Mouse (Mus musculus) urinary bladder, postnatal 36 days (tissue): Measurements from ENCODE around the gene Trhde.
A peak's percentile ranks its signal among the peaks of the same experiment; 100 is the strongest.

Experiments used
- DNase-seq, 2 experiments: peaks; one replicate each; pipeline ENCODE4 v3.0.0; 2022; ENCODE audit warnings: low spot score in 2 of 2, mixed read lengths in 1 of 2

Gene Trhde

GRCm38 (mm10) chr10:114802161-114802651 lies at the start of gene Trhde:
TSS of gene Trhde (minus strand) at chr10:114802307.
- DNase-seq: no peak

GRCm38 (mm10) chr10:114841966-114842365 lies 39.9 kb upstream of the Trhde start:
- DNase-seq: no peak

GRCm38 (mm10) chr10:114841440-114841839 lies 39.3 kb upstream of the Trhde start:
- DNase-seq: no peak

DNA sequence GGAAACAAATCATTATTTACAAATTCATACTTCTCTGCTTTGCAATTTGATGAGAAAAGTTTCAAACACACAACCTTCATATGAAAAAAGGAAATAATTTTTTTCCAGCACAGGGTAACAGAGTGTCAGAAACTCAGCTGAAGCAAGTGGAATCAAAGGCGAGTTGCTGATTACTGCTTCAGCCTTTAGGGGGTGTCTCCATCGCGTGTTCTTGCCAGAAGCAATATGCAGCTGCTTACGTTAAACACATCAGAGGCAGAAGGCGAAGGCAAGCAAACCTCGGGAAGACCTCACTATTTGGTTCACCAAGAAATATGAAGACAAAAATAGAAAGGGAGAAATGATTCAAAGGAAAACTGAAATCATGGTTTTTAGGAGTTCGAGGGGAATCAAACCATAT lies 29.2 kb upstream of the Trhde start:
- DNase-seq: no peak

GRCm38 (mm10) chr10:114808799-114809198 lies 6.7 kb upstream of the Trhde start:
- no peak for DNase-seq

DNA sequence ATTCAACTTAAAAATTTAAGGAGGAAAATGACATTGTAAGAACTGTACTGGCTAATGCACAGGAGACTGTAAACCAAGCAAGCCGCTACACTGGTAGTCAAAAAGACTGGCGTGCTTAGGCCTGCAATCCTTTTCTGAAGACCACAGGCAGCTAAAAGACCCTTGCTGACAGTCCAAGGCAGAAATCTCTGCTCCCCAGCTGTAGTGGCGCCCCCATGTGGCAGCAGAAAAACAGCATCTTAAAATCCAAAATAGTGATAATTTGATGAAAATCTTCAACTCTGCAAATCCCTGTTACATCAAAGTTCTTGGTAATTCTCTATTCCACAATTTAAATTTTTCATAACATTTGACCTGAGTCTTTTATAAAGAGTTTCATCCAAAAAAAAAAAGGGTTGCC lies 3.8 kb upstream of the Trhde start:
- no peak for DNase-seq

- no peak for DNase-seq
These were observed 498 bp downstream of the Trhde start for GRCm38 (mm10) chr10:114801457-114802160.

DNA sequence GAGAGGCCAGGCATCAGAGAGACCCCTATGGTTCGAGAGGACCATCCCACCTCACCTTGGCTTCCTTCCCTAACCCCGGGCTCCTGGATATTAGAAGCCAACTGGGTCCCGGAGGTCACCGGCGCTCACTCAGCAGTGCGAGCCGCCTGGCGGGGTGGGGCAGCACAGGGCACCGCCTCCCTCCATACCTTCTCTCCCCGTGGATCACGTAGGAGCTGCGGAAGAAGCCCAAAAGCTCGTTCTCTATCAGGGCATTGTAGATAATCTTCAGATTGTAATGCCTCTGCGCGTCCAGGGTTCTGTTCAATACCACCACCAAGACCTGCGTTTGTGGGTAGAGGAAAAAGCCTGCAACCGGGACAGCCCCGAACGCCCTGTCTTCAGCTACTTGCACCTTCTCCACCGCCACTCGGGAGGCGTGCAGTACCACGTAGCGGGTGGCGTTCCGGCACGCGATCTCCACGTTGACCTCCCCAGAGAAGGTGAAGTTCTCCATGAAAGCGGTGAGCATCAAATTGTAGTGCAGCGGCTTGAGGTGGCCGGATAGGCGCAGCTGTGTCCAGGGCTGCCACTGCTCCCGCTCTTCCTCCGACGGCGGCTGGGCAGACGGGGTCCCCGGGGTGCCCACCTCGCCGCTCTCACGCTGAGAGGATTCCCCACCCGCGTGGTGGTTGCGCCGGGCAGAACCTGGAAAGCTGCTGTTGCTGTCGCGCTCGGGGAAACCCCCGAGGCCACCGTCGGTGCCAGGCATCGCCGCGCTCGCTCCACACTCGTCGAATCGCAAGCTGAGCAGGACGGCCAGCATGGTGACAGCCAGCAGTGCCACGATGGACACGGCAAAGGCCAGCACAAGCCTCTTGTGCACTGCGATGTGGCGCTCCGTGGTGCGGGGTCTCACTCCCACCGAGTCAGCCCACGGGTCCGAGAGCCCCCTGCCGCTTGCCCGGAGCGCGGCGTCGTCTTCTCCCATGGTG lies 1.5 kb downstream of the Trhde start:
- no peak for DNase-seq

DNA sequence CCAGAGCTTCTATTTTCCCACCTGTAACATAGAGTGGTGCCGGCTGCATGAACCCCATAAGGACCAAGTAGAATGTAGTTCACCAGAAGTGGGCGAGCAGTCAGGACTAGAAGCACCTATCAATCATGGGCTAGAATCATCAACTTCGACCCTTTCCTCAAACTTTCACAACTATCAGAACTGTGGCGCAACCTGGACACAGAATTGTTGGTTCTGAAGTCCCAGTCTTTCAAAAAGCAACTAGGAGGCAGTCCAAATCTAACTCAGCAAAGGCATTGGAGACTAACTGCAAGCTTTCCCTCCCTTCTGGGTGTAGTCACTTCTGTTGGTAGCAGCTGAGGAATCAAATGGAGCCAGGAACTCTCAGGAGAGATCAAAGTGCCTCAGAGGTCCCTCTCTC lies 2.6 kb downstream of the Trhde start:
- peak in 1 of 2 experiments; percentile 16 for DNase-seq

DNA sequence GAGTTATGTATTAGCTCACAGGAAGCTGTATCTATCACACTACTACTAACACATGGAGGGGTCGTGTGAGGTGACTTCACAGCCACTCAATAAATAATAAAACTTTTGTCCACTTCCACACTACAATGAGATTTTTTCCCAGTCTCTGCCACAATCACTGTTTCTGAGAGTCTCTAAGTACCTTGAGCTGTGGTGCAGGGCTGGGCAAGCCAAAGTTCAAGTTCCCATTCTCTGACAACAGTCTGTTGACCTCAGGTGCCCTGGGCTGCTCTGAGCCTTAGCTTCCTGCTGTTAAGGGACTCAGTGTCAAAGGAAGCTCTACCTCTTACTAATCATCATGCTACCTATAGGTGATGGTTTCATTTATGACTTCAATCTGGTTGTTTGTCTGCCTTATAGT lies 3.3 kb downstream of the Trhde start:
- DNase-seq: no peak

- no peak for DNase-seq
These were observed 3.9 kb downstream of the Trhde start for GRCm38 (mm10) chr10:114798218-114798617.

DNA sequence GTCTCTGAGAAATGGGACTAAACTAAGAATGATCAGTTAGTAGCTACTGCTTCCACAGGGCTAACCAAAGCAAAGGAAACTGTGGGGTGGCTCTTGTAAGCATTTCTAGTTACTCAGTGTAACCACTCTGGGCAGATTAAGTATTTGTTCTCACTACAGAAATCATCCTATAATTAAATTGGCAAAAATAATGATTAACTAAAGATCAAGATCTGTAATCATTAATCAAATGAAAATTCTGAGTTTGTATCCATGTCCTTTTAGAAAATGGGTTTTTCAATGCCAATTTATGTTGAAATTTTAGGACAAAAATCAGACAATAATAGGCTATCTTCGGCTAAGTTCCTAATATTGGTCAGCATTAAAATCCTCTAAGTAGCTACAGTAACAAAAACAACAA lies 4.4 kb downstream of the Trhde start:
- no peak for DNase-seq

GRCm38 (mm10) chr10:114796872-114797271 lies 5.2 kb downstream of the Trhde start:
- no peak for DNase-seq

- DNase-seq: no peak
These were observed 7.9 kb downstream of the Trhde start for GRCm38 (mm10) chr10:114794214-114794613.

- DNase-seq: no peak
These were observed 36.2 kb downstream of the Trhde start for GRCm38 (mm10) chr10:114765914-114766313.

GRCm38 (mm10) chr10:114762125-114762524 lies 40.0 kb downstream of the Trhde start:
- DNase-seq: no peak

- no peak for DNase-seq
These were observed 42.9 kb downstream of the Trhde start for GRCm38 (mm10) chr10:114759240-114759639.

- DNase-seq: no peak
These were observed 43.5 kb downstream of the Trhde start for GRCm38 (mm10) chr10:114758614-114759013.

DNA sequence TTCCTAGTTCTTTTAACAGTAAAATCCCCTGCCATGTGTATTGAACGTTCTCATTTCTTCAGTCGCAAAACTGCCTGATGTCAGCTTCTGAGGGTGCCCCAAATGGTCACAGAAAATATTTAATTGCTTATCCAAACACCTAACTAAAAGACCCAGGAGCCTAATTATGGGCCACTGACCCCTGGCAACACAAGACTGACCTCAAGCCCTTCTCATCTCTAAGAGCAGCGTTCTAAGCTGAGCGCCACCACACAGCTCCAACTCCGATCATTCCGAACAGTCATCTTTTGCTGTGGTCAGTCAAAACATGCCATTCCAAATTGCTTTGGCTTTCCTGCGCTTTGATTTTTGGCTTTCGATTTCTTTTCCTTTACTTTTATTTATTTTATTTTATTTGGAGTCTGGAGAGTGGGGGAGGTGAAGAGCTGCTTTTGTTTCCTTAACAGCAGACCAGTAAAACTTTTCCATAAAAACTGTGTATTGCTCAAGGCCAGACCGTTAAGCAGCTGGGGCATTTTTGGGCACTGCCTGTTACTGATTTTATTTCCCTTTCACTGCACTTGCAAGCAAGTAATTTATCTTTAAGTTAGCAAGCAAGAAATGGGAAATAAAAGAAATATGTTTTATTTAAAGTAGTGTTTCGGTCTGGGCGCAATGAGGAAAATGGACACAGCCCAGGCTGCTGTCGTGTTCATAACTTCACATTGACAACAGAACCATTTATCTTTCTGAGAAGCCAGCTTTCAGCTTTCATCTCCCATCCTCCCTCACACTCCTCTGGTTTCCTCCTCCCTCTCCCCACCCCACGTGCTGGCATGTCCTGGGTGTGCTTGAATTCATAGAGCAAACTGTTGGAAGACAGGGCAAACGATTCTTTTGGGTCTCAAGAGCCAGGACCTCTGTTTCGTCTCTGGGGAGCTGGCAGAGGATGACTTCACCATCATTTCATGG lies 59.1 kb downstream of the Trhde start:
- DNase-seq: peak in 1 of 2 experiments; percentile 7

DNA sequence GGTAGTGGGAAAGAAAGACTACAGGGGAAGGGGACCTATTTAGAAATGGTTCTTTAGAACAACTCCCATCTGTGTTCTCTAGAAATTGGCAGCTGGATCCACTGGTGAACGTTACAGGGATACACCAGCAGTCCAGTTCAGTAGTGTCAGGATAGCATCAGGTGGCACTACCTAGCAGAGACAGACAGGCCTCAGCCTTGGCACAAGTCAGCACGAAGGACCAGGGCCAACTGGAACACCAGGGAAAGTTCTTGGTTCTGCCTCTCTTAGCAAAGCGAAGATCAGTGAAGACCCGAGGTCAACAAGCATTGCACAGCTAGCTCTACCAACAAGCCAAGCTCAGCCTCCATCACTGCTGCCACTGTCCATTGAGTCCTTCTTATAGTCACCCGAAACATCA lies 62.2 kb downstream of the Trhde start:
- DNase-seq: no peak

GRCm38 (mm10) chr10:114737581-114737980 lies 64.5 kb downstream of the Trhde start:
- DNase-seq: no peak
